Mouse (Mus musculus) heart, adult 10 weeks (tissue): ENCODE measurements around the gene Bsph1. TPM values are rescaled to one million over a fixed set of nuclear protein-coding genes. Genes with fewer than 3 reads are reported as not detected.

ENCODE experiments used
- polyA plus RNA-seq: library from polyadenylated mRNA; stranded (reverse); fragments of 350-450 nt; fragmentation: Illumina TruSeq; extraction: RNeasy Lipid Tissue Mini Kit (QIAGEN cat#74804); gene quantifications from one replicate; pipeline ENCODE4 v1.2.3, GENCODE M21; 2014; ENCODE audit warnings: low read depth, low replicate concordance

Gene Bsph1
- not detected for polyA plus RNA-seq

GRCm38 (mm10) chr7:13450541-13450940, at the start of gene Bsph1:
Bsph1 (plus strand) TSS chr7:13450841.

Other genes starting within 250 kb of the Bsph1 start
- gene Vmn1r89, start 237.8 kb upstream of the Bsph1 start, polyA plus RNA-seq: not detected
- gene Lig1, start 173.6 kb upstream of the Bsph1 start, polyA plus RNA-seq: 3.0 TPM
- gene Zswim9, start 172.1 kb upstream of the Bsph1 start, polyA plus RNA-seq: 11.2 TPM
- 0.26 TPM for gene Pla2g4c, start 126.2 kb upstream of the Bsph1 start, polyA plus RNA-seq
- not detected for gene Cabp5, start 52.7 kb upstream of the Bsph1 start, polyA plus RNA-seq
- gene Bsph2, start 120.2 kb downstream of the Bsph1 start, polyA plus RNA-seq: not detected
- gene Sult2a5, start 173.1 kb downstream of the Bsph1 start, polyA plus RNA-seq: not detected